Mouse (Mus musculus) neural tube, embryonic 13.5 days (tissue): ENCODE measurements at regions not wholly inside any gene's neighbourhood (a gene's known extent, or its start where the extent isn't known, plus 50 kb on each side); places are given as distances from the start of the nearest gene placed in this dataset.
A peak's percentile ranks its signal among the peaks of the same experiment; 100 is the strongest.
"Not testable (repeated sequence)": the region's sequence is repeated elsewhere in the genome, so short reads cannot be mapped to it uniquely, and the experiment has no call there.

Experiments used
- ATAC-seq: fragments of 200-750 bp; cut with Nextera tagmentation; 2 replicates; pipeline ENCODE4 v1.8.0; 2017; ENCODE audit warnings: low read depth, mild to moderate bottlenecking, moderate TSS enrichment, moderate library complexity
- H3K27ac ChIP-seq: fragments of 300-500 bp; sonication (generic); replicated peaks from 2 replicates; pipeline ENCODE4 v1.5.1; 2015; ENCODE audit warnings: moderate library complexity, mild to moderate bottlenecking, inconsistent platforms
- H3K27me3 ChIP-seq: fragments of 300-500 bp; sonication (generic); 2 replicates; pipeline ENCODE4 v1.6.1; 2015; ENCODE audit warnings: mild to moderate bottlenecking, inconsistent platforms
- H3K36me3 ChIP-seq: fragments of 300-500 bp; sonication (generic); 2 replicates; pipeline ENCODE4 v1.6.1; 2015; ENCODE audit warnings: mild to moderate bottlenecking, inconsistent platforms
- H3K4me1 ChIP-seq: fragments of 300-500 bp; sonication (generic); replicated peaks from 2 replicates; pipeline ENCODE4 v1.6.1; 2015; ENCODE audit warnings: inconsistent platforms
- H3K4me2 ChIP-seq: fragments of 300-500 bp; sonication (generic); 2 replicates; pipeline ENCODE4 v1.6.1; 2015; ENCODE audit warnings: inconsistent platforms, mild to moderate bottlenecking, moderate library complexity
- H3K4me3 ChIP-seq: fragments of 300-500 bp; sonication (generic); 2 replicates; pipeline ENCODE4 v1.5.1; 2015; ENCODE audit warnings: mild to moderate bottlenecking, inconsistent platforms
- H3K9ac ChIP-seq: fragments of 300-500 bp; sonication (generic); 2 replicates; pipeline ENCODE4 v1.6.1; 2015; ENCODE audit warnings: moderate library complexity, mild to moderate bottlenecking, inconsistent platforms
- H3K9me3 ChIP-seq: fragments of 300-500 bp; sonication (generic); 2 replicates; pipeline ENCODE4 v1.6.1; 2016; ENCODE audit warnings: inconsistent platforms
- WGBS: fragments of 180-500 bp; shearing (Covaris S2); methylation state at CpG from one replicate; pipeline ENCODE4 v1.1.7; 2015; 5-methylcytosine and 5-hydroxymethylcytosine counted together

GRCm38 (mm10) chr7:75384506-75384911, 70.8 kb upstream of the Akap13 start:
- no peaks in the 10 kb centered on the region for H3K4me1 ChIP-seq
- H3K27me3 ChIP-seq: no peaks in the 10 kb centered on the region
- H3K4me2 ChIP-seq: no peak overlapping the region
- no peak overlapping the region for H3K9ac ChIP-seq
- H3K4me3 ChIP-seq: no peak overlapping the region
- no peaks in the 10 kb centered on the region for H3K9me3 ChIP-seq
- no peaks in the 10 kb centered on the region for H3K36me3 ChIP-seq
- H3K27ac ChIP-seq: no peak overlapping the region
- 19% methylated on average over 8 of the region's 8 CpGs for WGBS
- no peak for ATAC-seq

GRCm38 (mm10) chr7:75387033-75387432, 68.3 kb upstream of the Akap13 start:
- Histone ChIP-seq H3K4me2 (no peak overlapping the region), H3K9ac (no peak overlapping the region), H3K27me3 (no peaks in the 10 kb centered on the region), H3K4me3 (no peak overlapping the region), H3K27ac (no peak overlapping the region), H3K9me3 (no peaks in the 10 kb centered on the region), H3K36me3 (no peaks in the 10 kb centered on the region), H3K4me1 (no peaks in the 10 kb centered on the region)
- 86% methylated on average over 1 of the region's 1 CpGs for WGBS
- ATAC-seq: no peak

- WGBS: 82% methylated on average over 6 of the region's 6 CpGs
- no peak overlapping the region for H3K4me3 ChIP-seq
- no peaks in the 10 kb centered on the region for H3K36me3 ChIP-seq
- no peak for ATAC-seq
- H3K27me3 ChIP-seq: no peaks in the 10 kb centered on the region
- H3K27ac ChIP-seq: no peak overlapping the region
- no peak overlapping the region for H3K4me2 ChIP-seq
- H3K9ac ChIP-seq: no peak overlapping the region
- H3K9me3 ChIP-seq: no peaks in the 10 kb centered on the region
- no peaks in the 10 kb centered on the region for H3K4me1 ChIP-seq
These were observed 67.4 kb upstream of the Akap13 start for GRCm38 (mm10) chr7:75387821-75388431.

- H3K4me1 ChIP-seq: no peaks in the 10 kb centered on the region
- no peaks in the 10 kb centered on the region for H3K36me3 ChIP-seq
- no peak overlapping the region for H3K9ac ChIP-seq
- ATAC-seq: no peak
- H3K9me3 ChIP-seq: no peaks in the 10 kb centered on the region
- no peak overlapping the region for H3K4me2 ChIP-seq
- no peaks in the 10 kb centered on the region for H3K27me3 ChIP-seq
- H3K4me3 ChIP-seq: no peak overlapping the region
- 93% methylated on average over 3 of the region's 3 CpGs for WGBS
- H3K27ac ChIP-seq: no peak overlapping the region
These were observed 65.2 kb upstream of the Akap13 start for GRCm38 (mm10) chr7:75390162-75390561.

GRCm38 (mm10) chr7:75392783-75393182, 62.6 kb upstream of the Akap13 start:
- Histone ChIP-seq H3K36me3 (no peaks in the 10 kb centered on the region), H3K4me3 (no peak overlapping the region), H3K9ac (no peak overlapping the region), H3K4me2 (no peak overlapping the region), H3K27ac (no peak overlapping the region), H3K4me1 (no peaks in the 10 kb centered on the region), H3K9me3 (no peaks in the 10 kb centered on the region), H3K27me3 (no peaks in the 10 kb centered on the region)
- ATAC-seq: no peak
- WGBS: 75% methylated on average over 3 of the region's 3 CpGs

- no peaks in the 10 kb centered on the region for H3K9me3 ChIP-seq
- no peaks in the 10 kb centered on the region for H3K27me3 ChIP-seq
- no peak overlapping the region for H3K4me2 ChIP-seq
- H3K27ac ChIP-seq: no peak overlapping the region
- 92% methylated on average over 2 of the region's 2 CpGs for WGBS
- H3K9ac ChIP-seq: no peak overlapping the region
- H3K4me3 ChIP-seq: no peak overlapping the region
- ATAC-seq: no peak
- no peaks in the 10 kb centered on the region for H3K4me1 ChIP-seq
- no peaks in the 10 kb centered on the region for H3K36me3 ChIP-seq
These were observed 61.9 kb upstream of the Akap13 start for GRCm38 (mm10) chr7:75393466-75393865.

- H3K4me1 ChIP-seq: no peaks in the 10 kb centered on the region
- WGBS: 87% methylated on average over 8 of the region's 8 CpGs
- H3K27ac ChIP-seq: no peak overlapping the region
- H3K4me3 ChIP-seq: no peak overlapping the region
- H3K36me3 ChIP-seq: no peaks in the 10 kb centered on the region
- H3K9me3 ChIP-seq: no peaks in the 10 kb centered on the region
- H3K27me3 ChIP-seq: no peaks in the 10 kb centered on the region
- no peak overlapping the region for H3K9ac ChIP-seq
- H3K4me2 ChIP-seq: no peak overlapping the region
- ATAC-seq: no peak
These were observed 60.3 kb upstream of the Akap13 start for GRCm38 (mm10) chr7:75394866-75395580.

- no peak for ATAC-seq
- 30% methylated on average over 7 of the region's 7 CpGs for WGBS
These were observed 57.8 kb upstream of the Akap13 start for GRCm38 (mm10) chr7:75397559-75397958.

GRCm38 (mm10) chr7:75398480-75398879, 56.9 kb upstream of the Akap13 start:
- H3K9me3 ChIP-seq, ATAC-seq, H3K27ac ChIP-seq, H3K36me3 ChIP-seq, H3K4me2 ChIP-seq, H3K4me3 ChIP-seq, H3K9ac ChIP-seq, H3K27me3 ChIP-seq, H3K4me1 ChIP-seq: not testable (repeated sequence)
- WGBS: 95% methylated on average over 2 of the region's 2 CpGs

More at GRCm38 (mm10) chr7:75397559-75397958, 57.8 kb upstream of the Akap13 start:
- H3K4me3 ChIP-seq: no peak overlapping the region
- no peak overlapping the region for H3K9ac ChIP-seq
- no peaks in the 10 kb centered on the region for H3K27me3 ChIP-seq
- H3K27ac ChIP-seq: no peak overlapping the region
- H3K9me3 ChIP-seq: no peaks in the 10 kb centered on the region
- no peak overlapping the region for H3K4me2 ChIP-seq
- no peaks in the 10 kb centered on the region for H3K36me3 ChIP-seq
- no peaks in the 10 kb centered on the region for H3K4me1 ChIP-seq

- ATAC-seq: 0 out of 2 replicates have a peak, but pooled peaks have one; percentile 65
- H3K4me1 ChIP-seq: no peaks in the 10 kb centered on the region
These were observed 56.2 kb upstream of the Akap13 start for GRCm38 (mm10) chr7:75398904-75399724.

GRCm38 (mm10) chr7:75400471-75400870, 54.9 kb upstream of the Akap13 start:
- ATAC-seq: no peak
- H3K27me3 ChIP-seq: no peaks in the 10 kb centered on the region
- no peak overlapping the region for H3K4me2 ChIP-seq
- H3K4me3 ChIP-seq: no peak overlapping the region
- WGBS: 72% methylated on average over 2 of the region's 2 CpGs
- no peak overlapping the region for H3K27ac ChIP-seq
- H3K36me3 ChIP-seq: no peaks in the 10 kb centered on the region
- no peaks in the 10 kb centered on the region for H3K4me1 ChIP-seq
- H3K9me3 ChIP-seq: no peaks in the 10 kb centered on the region
- no peak overlapping the region for H3K9ac ChIP-seq

More at GRCm38 (mm10) chr7:75398904-75399724, 56.2 kb upstream of the Akap13 start:
- Histone ChIP-seq H3K27ac (no peak overlapping the region), H3K9me3 (no peaks in the 10 kb centered on the region), H3K4me3 (no peak overlapping the region), H3K36me3 (no peaks in the 10 kb centered on the region), H3K9ac (no peak overlapping the region), H3K4me2 (no peak overlapping the region), H3K27me3 (no peaks in the 10 kb centered on the region)
- WGBS: 59% methylated on average over 7 of the region's 7 CpGs

- ATAC-seq: no peak
- Histone ChIP-seq H3K9me3 (no peaks in the 10 kb centered on the region), H3K4me2 (no peak overlapping the region), H3K9ac (no peak overlapping the region), H3K4me1 (no peaks in the 10 kb centered on the region), H3K36me3 (no peaks in the 10 kb centered on the region), H3K27ac (no peak overlapping the region), H3K27me3 (no peaks in the 10 kb centered on the region), H3K4me3 (no peak overlapping the region)
- 93% methylated on average over 3 of the region's 3 CpGs for WGBS
These were observed 50.4 kb upstream of the Akap13 start for GRCm38 (mm10) chr7:75404955-75405354.
